Mouse (Mus musculus) kidney, adult 2 months (tissue): ENCODE results near the gene Ccdc85b.

Source experiments
- CTCF ChIP-seq: fragments of 200-500 bp; conservative IDR thresholded peaks from 2 replicates; pipeline ENCODE4 v1.5.1; 2011; ENCODE audit warnings: low read depth, mild to moderate bottlenecking, control low read depth, low read length, moderate library complexity, mixed read lengths; ENCODE audit not compliant: insufficient read depth, insufficient read length
- POLR2A ChIP-seq: fragments of 200-500 bp; IDR thresholded peaks from one replicate; pipeline ENCODE4 v1.6.1; 2011; ENCODE audit warnings: low read depth, low read length, control low read depth

DNA sequence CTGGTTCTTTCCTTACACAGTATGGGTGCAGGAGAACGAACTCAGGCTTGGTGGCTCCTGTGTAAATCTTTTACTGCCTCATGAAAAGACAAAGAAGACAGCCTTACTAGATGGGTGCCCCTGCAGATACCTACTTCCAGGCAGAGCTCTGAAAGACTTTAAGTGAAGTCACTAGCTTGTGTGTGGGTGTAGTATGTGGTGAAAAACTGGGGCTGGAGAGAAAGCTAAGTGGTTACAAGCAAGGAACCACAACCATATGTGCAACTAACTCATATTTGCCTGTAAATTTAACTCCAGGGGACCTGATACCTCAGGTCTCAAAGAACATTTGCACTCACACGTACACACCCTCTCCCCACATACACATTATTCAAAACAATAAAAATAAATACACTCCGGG, 2.2 kb upstream of the Ccdc85b start:
- TF ChIP-seq CTCF (no peak), POLR2A (no peak)
